Mouse (Mus musculus) embryonic fibroblast, embryonic 13.5 days (primary cell): ENCODE data around the gene Cd59a.

Experiments used
- CTCF ChIP-seq: IDR thresholded peaks from 2 replicates; pipeline ENCODE4 v1.5.1; 2011; ENCODE audit warnings: mild to moderate bottlenecking, control low read depth, low read length, moderate library complexity, borderline replicate concordance; ENCODE audit not compliant: insufficient read depth
- POLR2A ChIP-seq: IDR thresholded peaks from 2 replicates; pipeline ENCODE4 v1.6.1; 2011; ENCODE audit warnings: low read depth, mild to moderate bottlenecking, control low read depth, low read length, moderate library complexity

GRCm38 (mm10) chr2:104163978-104164487 lies 68.4 kb downstream of the Cd59a start:
- TF ChIP-seq POLR2A (no peak), CTCF (no peak)
